Mouse (Mus musculus): ENCODE data around the gene Ankrd34b.

DNA sequence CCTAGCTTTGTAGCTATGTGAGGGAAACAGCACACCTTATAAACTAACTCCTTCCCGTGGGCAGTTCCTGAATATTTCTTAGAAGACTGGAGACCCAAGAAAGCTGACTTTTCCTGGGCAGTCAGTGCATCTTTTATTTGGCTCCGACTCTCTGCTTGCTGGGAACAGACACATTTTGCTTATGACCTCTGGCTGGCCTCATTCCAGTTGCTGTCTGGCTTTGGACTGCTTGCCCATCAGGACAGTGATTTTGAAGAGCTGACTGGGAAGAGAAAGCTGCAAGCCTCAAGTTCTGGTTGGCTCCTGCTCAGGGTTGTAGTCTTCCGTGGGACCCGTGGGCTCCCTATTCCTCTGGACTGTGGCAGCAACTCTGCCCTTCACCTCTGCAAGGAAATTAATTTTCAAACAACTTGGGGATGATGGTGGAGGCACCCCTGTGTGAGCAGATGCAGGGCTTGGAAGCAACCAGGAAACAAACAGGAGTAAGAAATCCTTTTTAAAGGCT, 1.7 kb downstream of the Ankrd34b start:
- no peak for TF ChIP-seq CTCF (IDR thresholded peaks at IDR 0.05; ENCODE audit: insufficient read depth, low read length)
- no peak for TF ChIP-seq POLR2A (IDR thresholded peaks at IDR 0.05; ENCODE audit: borderline replicate concordance, extremely low read depth, low read depth, low read length)
